Mouse (Mus musculus) liver, embryonic 14.5 days (tissue): ENCODE measurements around the gene 1810062G17Rik.

Experiments used
- CTCF ChIP-seq: IDR thresholded peaks from 2 replicates; pipeline ENCODE4 v1.5.1; 2016; ENCODE audit warnings: antibody characterized with exemption, low read depth, control low read depth
- EP300 ChIP-seq: IDR thresholded peaks from 2 replicates; pipeline ENCODE4 v1.6.1; 2016; ENCODE audit warnings: antibody characterized with exemption, low read depth

DNA sequence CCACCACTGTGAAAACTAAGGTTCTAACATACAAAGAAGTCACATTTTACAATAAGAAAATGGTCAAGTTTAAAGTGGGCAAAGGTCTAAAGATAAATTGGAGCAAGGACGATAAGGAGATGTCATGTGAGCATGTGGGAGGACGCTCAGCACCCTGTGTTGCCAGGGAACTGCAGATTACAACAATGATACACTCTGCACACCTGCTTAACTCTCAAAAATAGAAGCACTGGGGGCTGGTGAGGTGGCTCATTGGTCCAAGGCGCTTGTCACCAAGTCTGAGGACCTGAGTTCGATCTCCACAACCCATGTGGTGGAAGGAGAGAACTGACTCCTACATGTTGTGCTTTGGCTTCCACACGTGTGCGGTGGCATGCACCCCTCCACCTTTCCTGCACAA, 35.8 kb downstream of the 1810062G17Rik start:
- TF ChIP-seq EP300 (no peak), CTCF (no peak)
